Mouse (Mus musculus): ENCODE results near the gene Sec14l2. TPM values are rescaled to one million over a fixed set of nuclear protein-coding genes. Genes with fewer than 3 reads are reported as not detected.
A peak's percentile ranks its signal among the peaks of the same experiment; 100 is the strongest.

Sec14l2 gene
- polyA plus RNA-seq, 1 experiment, result 10.9 TPM

- Histone ChIP-seq H3ac (ENCODE audit: control insufficient read depth, insufficient read length) (no peak overlapping the region), H3K4me2 (ENCODE audit: low read depth) (no peak overlapping the region)
- no peak for TF ChIP-seq TCF12 (IDR thresholded peaks at IDR 0.05; ENCODE audit: insufficient read depth, poor library complexity, severe bottlenecking)
- TF ChIP-seq SRF (IDR thresholded peaks at IDR 0.05; ENCODE audit: control insufficient read depth, insufficient read length, low read depth), result no peak
- no peak for TF ChIP-seq MYOD1 (IDR thresholded peaks at IDR 0.05; ENCODE audit: control insufficient read depth in 1 of 3, insufficient read length in 2 of 3, low read depth in 2 of 3)
- no peak for TF ChIP-seq MAX (IDR thresholded peaks at IDR 0.05; ENCODE audit: low read depth)
- no peak for TF ChIP-seq REST (IDR thresholded peaks at IDR 0.05; ENCODE audit: insufficient read depth, insufficient read length)
- no peak for TF ChIP-seq TCF3 (IDR thresholded peaks at IDR 0.05; ENCODE audit: insufficient read length, low read depth)
- no peak for TF ChIP-seq MYOG (IDR thresholded peaks at IDR 0.05; ENCODE audit: control insufficient read depth in 1 of 3, insufficient read depth in 1 of 3, insufficient read length in 2 of 3, low read depth in 2 of 3)
- TF ChIP-seq POLR2A (IDR thresholded peaks at IDR 0.05; ENCODE audit: insufficient read length, low read depth), result no peak
- TF ChIP-seq E2F4 (IDR thresholded peaks at IDR 0.05; ENCODE audit: insufficient read depth), result no peak
- TF ChIP-seq POLR2AphosphoS2 (IDR thresholded peaks at IDR 0.05; ENCODE audit: insufficient read length, low read depth), result no peak
- no peak for TF ChIP-seq USF1 (IDR thresholded peaks at IDR 0.05; ENCODE audit: low read depth)
- no peak for TF ChIP-seq CEBPB (IDR thresholded peaks at IDR 0.05; ENCODE audit: insufficient read depth, poor library complexity, severe bottlenecking)
Observed at GRCm38 (mm10) chr11:4093459-4094377, 29.5 kb downstream of the Sec14l2 start.

DNA sequence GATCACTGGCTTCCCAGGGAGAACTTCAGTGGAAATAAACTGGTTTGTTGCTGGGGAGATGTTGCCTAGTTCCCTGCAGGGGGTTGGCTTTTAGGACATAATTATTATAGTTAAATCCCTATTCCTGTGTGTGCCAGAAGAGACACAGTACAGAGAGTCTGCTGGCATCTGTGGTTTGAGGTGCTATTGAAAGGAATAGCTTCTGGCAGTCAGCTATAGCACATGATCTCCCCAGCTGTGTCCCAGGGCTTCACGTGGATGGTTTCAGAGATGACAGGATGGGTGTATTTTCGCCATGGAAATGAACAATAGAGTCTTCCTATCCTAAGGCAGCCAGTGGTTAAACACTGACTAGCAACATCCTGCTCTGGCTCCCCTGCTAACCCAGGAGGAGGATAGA, 35.9 kb downstream of the Sec14l2 start:
- Histone ChIP-seq H3ac (ENCODE audit: control insufficient read depth, insufficient read length) (no peak overlapping the region), H3K36me3 (ENCODE audit: control insufficient read depth, insufficient read depth) (no peaks in the 10 kb centered on the region), H3K4me3 (no peak overlapping the region), H3K27me3 (ENCODE audit: control insufficient read depth, insufficient read depth, insufficient read length) (no peaks in the 10 kb centered on the region), H3K4me2 (ENCODE audit: low read depth) (no peak overlapping the region), H3K79me2 (ENCODE audit: control insufficient read depth, insufficient read depth) (no peaks in the 10 kb centered on the region)
- TF ChIP-seq USF1 (IDR thresholded peaks at IDR 0.05; ENCODE audit: low read depth), result no peak
- TF ChIP-seq CEBPB (IDR thresholded peaks at IDR 0.05; ENCODE audit: insufficient read depth, poor library complexity, severe bottlenecking), result no peak
- TF ChIP-seq MAX (IDR thresholded peaks at IDR 0.05; ENCODE audit: low read depth), result no peak
- TF ChIP-seq TCF3 (IDR thresholded peaks at IDR 0.05; ENCODE audit: insufficient read length, low read depth), result no peak
- no peak for TF ChIP-seq POLR2AphosphoS2 (IDR thresholded peaks at IDR 0.05; ENCODE audit: insufficient read length, low read depth)
- TF ChIP-seq SRF (IDR thresholded peaks at IDR 0.05; ENCODE audit: control insufficient read depth, insufficient read length, low read depth), result no peak
- TF ChIP-seq MYOG (IDR thresholded peaks at IDR 0.05; ENCODE audit: control insufficient read depth in 1 of 3, insufficient read depth in 1 of 3, insufficient read length in 2 of 3, low read depth in 2 of 3), result peak in 1 of 3 experiments; percentile 52
- no peak for TF ChIP-seq REST (IDR thresholded peaks at IDR 0.05; ENCODE audit: insufficient read depth, insufficient read length)
- TF ChIP-seq MYOD1 (IDR thresholded peaks at IDR 0.05; ENCODE audit: control insufficient read depth in 1 of 3, insufficient read length in 2 of 3, low read depth in 2 of 3), result peak in 1 of 3 experiments; percentile 11

More at GRCm38 (mm10) chr11:4093459-4094377, 29.5 kb downstream of the Sec14l2 start:
- H3K79me2 ChIP-seq (ENCODE audit: control insufficient read depth, insufficient read depth), result no peaks in the 10 kb centered on the region
- H3K36me3 ChIP-seq (ENCODE audit: control insufficient read depth, insufficient read depth), result no peaks in the 10 kb centered on the region
- H3K4me3 ChIP-seq, result peak overlapping the region; percentile 38
- no peaks in the 10 kb centered on the region for H3K27me3 ChIP-seq (ENCODE audit: control insufficient read depth, insufficient read depth, insufficient read length)

GRCm38 (mm10) chr11:4086246-4086645, 37.0 kb downstream of the Sec14l2 start:
- H3K4me3 ChIP-seq, result no peak overlapping the region
- H3K4me2 ChIP-seq (ENCODE audit: low read depth), result no peak overlapping the region
- peak in 1 of 3 experiments; percentile 11 for TF ChIP-seq MYOD1 (IDR thresholded peaks at IDR 0.05; ENCODE audit: control insufficient read depth in 1 of 3, insufficient read length in 2 of 3, low read depth in 2 of 3)
- TF ChIP-seq MYOG (IDR thresholded peaks at IDR 0.05; ENCODE audit: control insufficient read depth in 1 of 3, insufficient read depth in 1 of 3, insufficient read length in 2 of 3, low read depth in 2 of 3), result peak in 1 of 3 experiments; percentile 40
- TF ChIP-seq TCF3 (IDR thresholded peaks at IDR 0.05; ENCODE audit: insufficient read length, low read depth), result no peak
- TF ChIP-seq SRF (IDR thresholded peaks at IDR 0.05; ENCODE audit: control insufficient read depth, insufficient read length, low read depth), result no peak
- no peak for TF ChIP-seq USF1 (IDR thresholded peaks at IDR 0.05; ENCODE audit: low read depth)

GRCm38 (mm10) chr11:4083316-4084078, 39.7 kb downstream of the Sec14l2 start:
- peaks cover under 1% of the 10 kb centered on the region for H3K27me3 ChIP-seq (ENCODE audit: control insufficient read depth, insufficient read depth, insufficient read length)
- no peaks in the 10 kb centered on the region for H3K79me2 ChIP-seq (ENCODE audit: control insufficient read depth, insufficient read depth)
- H3ac ChIP-seq (ENCODE audit: control insufficient read depth, insufficient read length), result no peak overlapping the region
- no peak overlapping the region for H3K4me2 ChIP-seq (ENCODE audit: low read depth)
- H3K4me3 ChIP-seq, result no peak overlapping the region
- H3K36me3 ChIP-seq (ENCODE audit: control insufficient read depth, insufficient read depth), result no peaks in the 10 kb centered on the region
- TF ChIP-seq MYOG (IDR thresholded peaks at IDR 0.05; ENCODE audit: control insufficient read depth in 1 of 3, insufficient read depth in 1 of 3, insufficient read length in 2 of 3, low read depth in 2 of 3) (no peak), USF1 (IDR thresholded peaks at IDR 0.05; ENCODE audit: low read depth) (no peak), REST (IDR thresholded peaks at IDR 0.05; ENCODE audit: insufficient read depth, insufficient read length) (no peak), MYOD1 (IDR thresholded peaks at IDR 0.05; ENCODE audit: control insufficient read depth in 1 of 3, insufficient read length in 2 of 3, low read depth in 2 of 3) (no peak), SRF (IDR thresholded peaks at IDR 0.05; ENCODE audit: control insufficient read depth, insufficient read length, low read depth) (no peak), TCF3 (IDR thresholded peaks at IDR 0.05; ENCODE audit: insufficient read length, low read depth) (no peak), E2F4 (IDR thresholded peaks at IDR 0.05; ENCODE audit: insufficient read depth) (no peak), MAX (IDR thresholded peaks at IDR 0.05; ENCODE audit: low read depth) (no peak), TCF12 (IDR thresholded peaks at IDR 0.05; ENCODE audit: insufficient read depth, poor library complexity, severe bottlenecking) (no peak), CEBPB (IDR thresholded peaks at IDR 0.05; ENCODE audit: insufficient read depth, poor library complexity, severe bottlenecking) (no peak), POLR2AphosphoS2 (IDR thresholded peaks at IDR 0.05; ENCODE audit: insufficient read length, low read depth) (no peak), POLR2A (IDR thresholded peaks at IDR 0.05; ENCODE audit: insufficient read length, low read depth) (no peak)

More at GRCm38 (mm10) chr11:4086246-4086645, 37.0 kb downstream of the Sec14l2 start:
- Histone ChIP-seq H3K79me2 (ENCODE audit: control insufficient read depth, insufficient read depth) (no peaks in the 10 kb centered on the region), H3ac (ENCODE audit: control insufficient read depth, insufficient read length) (no peak overlapping the region), H3K27me3 (ENCODE audit: control insufficient read depth, insufficient read depth, insufficient read length) (no peaks in the 10 kb centered on the region), H3K36me3 (ENCODE audit: control insufficient read depth, insufficient read depth) (no peaks in the 10 kb centered on the region)

Measured in myocyte (in vitro differentiated cells).